Mouse (Mus musculus): ENCODE results near the gene AU018091.
"Not testable (repeated sequence)": the region's sequence is repeated elsewhere in the genome, so short reads cannot be mapped to it uniquely, and the experiment has no call there.

Gene AU018091

DNA sequence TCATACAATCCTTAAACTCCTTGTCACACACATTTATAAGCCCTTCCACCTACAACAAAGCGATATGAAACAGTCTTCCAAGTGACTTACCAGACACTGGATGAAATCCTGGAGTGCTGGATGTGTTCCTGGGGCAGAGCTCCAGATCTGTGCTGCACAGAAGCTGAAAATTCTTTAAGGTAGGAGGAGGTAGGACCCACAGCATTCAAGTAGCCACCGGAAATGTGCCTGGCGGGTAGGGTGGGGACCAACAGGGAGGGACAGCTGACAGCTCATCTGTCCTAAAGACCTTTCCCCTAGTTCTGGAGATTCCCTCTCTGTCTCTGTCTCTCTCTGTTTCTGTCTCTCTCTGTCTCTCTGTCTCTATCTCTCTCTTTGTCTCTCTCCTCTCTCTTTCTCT lies at the start of gene AU018091:
AU018091 (minus strand) TSS at position 279 of the 400 bp plus-strand sequence.
- no peak for DNase-seq (ENCODE audit: low spot score)

DNA sequence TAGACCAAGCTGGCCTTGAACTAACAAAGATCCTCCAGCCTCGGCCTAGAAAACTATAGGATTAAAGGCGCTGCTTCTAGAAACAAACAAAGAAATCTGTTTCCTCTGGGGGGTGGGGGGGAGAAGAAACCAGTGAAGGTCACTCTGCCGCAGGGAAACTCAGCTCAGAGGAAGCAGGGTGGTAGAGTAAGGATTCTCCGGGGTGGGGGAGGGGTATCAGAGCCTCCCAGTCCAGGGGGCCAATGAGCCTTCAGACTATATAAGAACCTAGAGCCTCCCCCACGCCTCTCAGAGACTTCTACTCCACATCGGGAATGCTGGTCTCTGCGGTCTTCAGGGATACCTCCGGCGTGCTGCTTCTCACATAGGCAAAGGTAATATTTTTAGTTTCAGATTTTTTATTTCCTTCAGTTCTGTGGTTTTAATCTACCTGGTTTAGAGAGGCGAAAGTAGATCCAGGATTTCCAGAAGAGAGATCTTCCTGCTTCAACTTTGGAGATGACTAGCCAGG lies 48.6 kb upstream of the AU018091 start:
- peak; percentile 19 for DNase-seq (ENCODE audit: low spot score)

DNA sequence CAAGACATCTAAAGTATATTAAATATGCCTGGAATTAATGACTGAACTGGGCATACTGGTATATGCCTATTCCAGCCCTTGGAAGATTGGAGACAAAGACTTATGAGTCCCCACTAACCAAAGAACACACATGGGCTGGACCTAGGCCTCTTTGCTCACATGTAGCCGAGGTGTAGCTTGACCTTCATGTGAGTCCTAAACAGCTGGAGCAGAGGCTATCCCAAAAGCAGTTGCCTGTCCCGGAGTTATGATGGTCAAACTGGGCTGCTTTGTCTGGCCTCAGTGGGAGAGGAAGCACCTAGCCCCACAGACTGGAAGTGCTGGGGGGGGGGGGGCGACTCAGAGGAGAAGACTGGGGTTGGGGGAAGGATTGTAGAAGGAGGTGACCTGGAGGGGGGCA lies 47.3 kb upstream of the AU018091 start:
- no peak for DNase-seq (ENCODE audit: low spot score)

DNA sequence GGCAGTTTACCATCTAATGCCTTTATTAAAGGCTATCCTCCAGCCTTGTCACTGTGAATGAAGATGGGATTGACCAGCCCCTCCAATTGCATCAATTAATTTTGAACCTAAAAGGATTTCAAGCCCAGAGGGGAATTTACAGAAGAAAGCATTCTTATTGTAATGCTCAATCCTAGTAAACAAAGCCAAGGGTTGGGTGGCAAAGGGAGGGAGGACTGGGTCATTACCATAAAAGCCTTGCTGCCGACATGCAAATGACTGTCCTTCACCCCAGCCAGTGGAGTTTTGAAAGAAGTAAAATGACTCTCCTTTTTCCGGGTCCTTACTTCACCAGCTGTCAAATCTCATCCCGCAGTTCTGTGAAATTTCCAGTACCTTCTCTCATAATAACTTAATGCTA lies 44.6 kb upstream of the AU018091 start:
- no peak for DNase-seq (ENCODE audit: low spot score)

DNA sequence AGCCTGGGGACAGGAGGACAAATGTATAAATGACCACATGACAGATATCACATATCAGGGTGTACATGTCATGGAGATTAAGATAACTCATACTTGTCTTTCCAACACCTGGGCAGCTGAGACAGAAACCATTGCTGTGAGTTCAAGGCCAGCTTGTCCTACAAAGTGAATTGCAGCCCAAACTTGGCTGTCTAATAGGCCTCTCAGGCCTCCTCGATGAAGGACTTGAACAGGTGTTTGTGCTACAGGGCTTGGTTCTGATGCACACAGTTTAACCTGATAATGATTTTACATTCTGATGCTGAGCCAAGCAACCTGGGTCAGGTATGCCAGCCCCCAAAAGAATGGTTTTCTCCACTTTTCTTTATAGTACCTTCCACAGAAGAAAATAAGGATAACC lies 44.2 kb upstream of the AU018091 start:
- DNase-seq (ENCODE audit: low spot score): no peak

DNA sequence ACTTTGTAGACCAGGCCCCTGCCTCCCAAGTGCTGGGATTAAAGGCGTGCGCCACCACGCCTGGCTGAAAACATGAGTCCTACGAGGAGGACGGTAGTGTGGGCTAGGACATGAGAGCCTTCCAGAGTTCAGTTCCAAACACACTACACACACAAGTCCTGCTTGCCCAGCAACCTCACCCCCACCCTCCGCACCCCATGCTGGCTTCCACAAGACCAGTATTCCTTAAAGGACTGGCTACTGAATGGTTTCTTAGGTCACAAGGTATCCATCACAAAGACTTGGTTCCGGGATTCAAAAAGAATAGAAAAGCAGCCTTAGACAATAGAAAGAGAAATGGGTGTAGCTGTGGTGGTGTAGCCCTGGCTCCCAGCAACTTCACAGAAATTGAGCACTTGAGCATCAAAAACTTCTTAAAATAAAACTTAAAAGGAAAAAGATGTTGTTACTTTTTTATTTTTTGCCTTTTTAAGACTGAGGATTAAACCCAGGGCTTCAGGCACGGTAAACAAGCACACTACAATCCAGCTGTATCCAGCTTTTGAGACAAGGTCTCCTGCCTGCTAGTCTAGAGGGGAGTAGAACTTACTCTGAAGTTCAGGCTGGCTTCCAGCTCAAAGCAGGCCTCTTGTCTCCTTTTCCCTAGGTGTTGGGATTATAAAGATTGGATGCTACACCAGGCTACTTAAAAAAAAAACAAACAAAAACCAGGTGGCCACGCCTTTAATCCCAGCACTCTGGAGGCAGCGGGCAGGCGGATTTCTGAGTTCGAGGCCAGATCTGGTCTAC lies 43.2 kb upstream of the AU018091 start:
- DNase-seq (ENCODE audit: low spot score): no peak

DNA sequence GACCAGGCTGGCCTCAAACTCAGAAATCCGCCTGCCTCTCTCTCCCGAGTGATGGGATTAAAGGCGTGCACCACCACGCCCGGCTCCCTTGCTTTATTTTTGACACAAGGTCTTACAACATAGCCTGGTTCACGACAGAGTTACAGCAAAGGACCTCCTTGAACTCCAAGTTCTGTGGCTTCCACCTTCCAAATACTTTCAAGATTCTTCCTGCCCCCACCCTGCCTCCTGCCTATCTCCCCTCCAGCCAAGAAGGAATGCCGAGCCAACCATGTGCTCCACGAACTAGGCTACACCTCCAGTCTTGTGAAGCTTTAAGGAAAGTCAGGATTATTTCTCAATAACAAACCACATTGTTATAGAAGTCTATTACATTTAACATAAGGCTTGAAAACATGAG lies 42.5 kb upstream of the AU018091 start:
- no peak for DNase-seq (ENCODE audit: low spot score)

DNA sequence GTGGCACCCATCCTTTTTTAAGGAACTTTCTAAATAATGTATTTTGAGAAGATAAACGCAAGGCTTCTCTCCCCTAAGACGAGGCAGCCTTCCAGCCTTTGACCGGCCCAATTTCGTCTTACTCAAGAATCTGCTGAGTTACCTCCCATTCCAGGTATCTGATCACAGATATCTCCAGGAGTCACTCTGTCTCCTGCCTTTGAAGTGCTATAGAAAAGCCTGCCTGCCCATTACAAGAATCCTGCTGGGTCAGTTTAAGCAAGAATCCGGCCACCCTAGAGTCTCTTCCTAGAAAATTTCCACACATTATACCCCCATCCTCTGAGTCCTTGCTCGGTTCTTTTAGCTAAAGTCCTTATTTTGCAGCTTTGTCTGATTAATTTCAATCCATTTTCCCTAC lies 41.6 kb upstream of the AU018091 start:
- DNase-seq (ENCODE audit: low spot score): no peak

DNA sequence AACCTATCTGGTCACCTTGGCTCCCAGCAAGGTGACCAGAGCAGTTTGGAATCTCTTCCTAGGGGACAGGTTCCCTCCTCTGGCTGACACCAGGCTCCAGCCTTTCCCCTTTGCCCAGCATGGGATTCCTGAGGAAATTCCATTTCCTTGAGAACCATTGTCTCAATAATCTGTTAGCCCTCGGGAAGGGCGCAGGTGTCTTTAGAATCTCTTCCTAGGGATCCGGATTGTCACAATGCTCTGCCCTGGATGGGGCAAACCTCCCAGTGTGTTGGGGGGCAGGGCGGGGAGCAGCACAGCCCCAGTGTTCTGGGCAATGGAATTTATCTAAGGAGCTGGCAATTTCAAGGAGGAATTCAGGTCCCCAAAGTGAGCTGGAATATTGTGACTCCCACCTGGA lies 37.5 kb upstream of the AU018091 start:
- DNase-seq (ENCODE audit: low spot score): no peak

DNA sequence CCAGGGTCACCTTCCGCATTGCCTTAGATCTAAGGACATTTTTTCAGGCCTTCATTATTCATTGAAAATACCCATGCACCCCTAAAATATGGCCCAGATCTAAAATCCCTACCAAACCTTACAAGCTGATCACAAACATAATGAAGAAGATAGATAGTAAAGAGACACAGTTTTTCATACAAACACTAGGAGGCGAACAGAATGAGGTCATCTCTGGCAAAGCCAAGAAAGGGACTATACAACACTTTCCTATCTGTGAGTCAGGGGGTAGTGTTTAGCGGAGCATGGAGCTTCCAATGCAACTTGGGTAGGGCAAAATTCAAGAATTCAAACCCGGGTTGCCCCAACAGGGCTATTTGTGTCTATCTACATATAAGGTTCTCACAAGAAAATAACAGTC lies 35.6 kb upstream of the AU018091 start:
- no peak for DNase-seq (ENCODE audit: low spot score)

DNA sequence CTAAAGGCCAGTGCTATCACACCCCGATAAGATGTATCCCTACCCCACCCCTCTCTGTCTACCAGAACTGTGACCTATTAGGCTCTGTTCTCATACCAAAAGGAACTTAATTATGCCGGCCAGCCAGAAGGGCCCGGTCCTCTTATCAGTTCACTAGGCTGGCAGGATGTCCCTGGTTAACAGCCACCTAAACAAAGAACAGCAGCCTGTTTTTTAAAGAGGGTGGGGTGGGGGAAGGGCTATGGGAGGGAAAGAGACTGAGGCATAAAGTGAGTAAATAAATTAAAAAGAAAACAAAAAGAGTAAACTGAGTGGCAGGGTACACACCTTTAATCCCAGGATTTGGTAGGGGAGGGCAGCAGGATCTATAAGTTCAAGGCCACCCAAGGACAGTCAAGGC lies 34.9 kb upstream of the AU018091 start:
- DNase-seq (ENCODE audit: low spot score): no peak

DNA sequence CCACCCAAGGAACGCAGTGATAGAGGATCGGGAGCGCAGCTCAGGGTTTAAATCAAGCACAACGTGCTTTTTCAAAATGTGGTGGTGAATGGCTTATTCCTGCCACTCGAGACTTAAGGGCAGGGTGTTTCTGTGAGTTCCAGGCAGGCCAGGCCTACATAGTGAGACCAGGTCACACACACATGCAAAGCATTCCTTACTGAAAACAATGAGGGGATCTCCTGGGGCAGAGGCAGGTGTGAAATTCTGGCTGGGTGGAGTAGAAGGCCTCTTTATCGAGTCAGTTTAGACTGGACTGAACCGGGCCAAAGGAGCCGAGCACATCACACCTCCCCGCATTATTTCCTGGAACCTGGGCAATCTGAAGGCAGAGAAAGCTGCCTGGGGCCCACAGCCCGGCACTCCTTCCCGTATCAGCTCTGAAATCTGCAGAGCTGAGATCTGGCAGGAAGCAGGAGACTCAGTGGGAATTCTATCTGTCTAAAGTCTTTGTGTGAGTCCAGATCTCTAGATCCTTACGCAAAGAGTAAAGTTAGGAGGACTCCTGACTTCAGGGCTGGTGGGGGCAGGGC lies 32.2 kb upstream of the AU018091 start:
- DNase-seq (ENCODE audit: low spot score): no peak

DNA sequence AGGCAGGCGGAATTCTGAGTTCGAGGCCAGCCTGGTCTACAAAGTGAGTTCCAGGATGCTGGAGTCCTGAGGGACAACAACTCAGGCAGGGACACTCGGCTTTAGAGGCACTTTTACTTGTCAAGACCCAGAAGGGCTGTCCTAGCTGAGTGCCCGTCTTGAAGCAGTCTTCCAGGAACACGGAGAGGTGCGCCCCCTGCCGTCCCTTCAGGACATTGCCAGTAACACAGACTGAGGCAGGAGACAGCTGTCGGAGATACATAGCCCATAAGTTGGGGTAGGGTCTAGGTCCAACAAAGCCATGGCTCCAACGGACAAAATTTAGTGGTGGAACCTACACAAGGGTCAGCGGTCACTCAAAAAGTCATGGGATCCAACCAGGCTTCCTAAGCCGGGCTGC lies 29.9 kb upstream of the AU018091 start:
- DNase-seq (ENCODE audit: low spot score): peak; percentile 37

DNA sequence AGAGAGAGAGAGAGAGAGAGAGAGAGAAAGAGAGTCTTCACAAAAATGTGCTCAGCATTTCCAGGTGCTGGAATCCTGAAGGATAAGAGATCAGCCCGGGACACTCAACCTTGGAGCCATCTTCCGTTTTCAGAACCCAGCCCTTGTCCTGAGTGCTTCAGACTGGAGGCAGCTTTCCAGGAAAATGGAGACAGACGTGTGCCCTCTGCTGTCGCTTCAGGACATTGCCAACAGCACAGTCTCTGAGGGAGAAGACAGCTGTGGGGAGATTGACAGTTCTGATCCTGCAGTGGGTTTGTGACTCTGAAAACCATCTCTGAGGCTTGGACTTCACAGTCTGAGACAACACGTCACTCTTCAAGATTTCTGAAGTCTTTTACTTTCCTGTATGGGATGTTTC lies 26.8 kb upstream of the AU018091 start:
- DNase-seq (ENCODE audit: low spot score): no peak

DNA sequence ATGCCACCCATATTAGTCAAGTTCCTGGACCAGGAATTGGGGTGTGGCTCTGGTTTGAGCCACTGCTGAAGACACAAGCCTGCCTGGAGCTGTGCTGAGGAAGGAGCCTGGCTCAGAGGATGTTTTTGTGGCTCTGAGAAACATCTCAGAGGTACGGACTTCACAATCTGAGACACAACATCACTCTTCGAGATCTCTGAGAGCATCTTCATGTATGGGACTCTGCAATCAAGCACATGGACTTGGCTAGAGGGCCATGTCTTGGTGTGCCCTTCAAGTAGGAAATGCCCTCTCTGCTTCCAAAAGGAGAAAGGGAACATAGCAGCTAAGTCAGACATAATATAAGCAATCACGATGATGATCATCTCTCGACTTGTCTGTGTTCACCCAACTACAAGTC lies 25.5 kb upstream of the AU018091 start:
- no peak for DNase-seq (ENCODE audit: low spot score)

DNA sequence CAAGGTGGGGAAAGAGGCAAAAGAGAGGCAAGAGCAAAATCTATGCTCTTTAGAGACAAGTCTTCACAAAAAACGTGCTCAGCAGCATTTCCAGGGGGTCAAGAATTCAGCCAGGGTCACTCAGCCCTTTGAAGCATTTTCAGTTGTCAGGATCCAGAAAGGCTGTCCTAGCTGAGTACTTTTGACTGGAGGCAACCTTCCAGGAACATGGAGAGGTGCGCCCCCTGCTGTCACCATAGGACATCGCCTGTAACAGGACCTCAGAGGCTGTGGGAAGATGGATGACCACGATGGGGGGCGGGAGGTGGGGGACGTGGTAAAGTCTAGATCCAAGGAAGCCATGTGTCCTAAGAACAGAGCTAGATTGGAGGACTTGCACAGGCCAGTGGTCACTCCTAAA lies 24.9 kb upstream of the AU018091 start:
- DNase-seq (ENCODE audit: low spot score): peak; percentile 65

DNA sequence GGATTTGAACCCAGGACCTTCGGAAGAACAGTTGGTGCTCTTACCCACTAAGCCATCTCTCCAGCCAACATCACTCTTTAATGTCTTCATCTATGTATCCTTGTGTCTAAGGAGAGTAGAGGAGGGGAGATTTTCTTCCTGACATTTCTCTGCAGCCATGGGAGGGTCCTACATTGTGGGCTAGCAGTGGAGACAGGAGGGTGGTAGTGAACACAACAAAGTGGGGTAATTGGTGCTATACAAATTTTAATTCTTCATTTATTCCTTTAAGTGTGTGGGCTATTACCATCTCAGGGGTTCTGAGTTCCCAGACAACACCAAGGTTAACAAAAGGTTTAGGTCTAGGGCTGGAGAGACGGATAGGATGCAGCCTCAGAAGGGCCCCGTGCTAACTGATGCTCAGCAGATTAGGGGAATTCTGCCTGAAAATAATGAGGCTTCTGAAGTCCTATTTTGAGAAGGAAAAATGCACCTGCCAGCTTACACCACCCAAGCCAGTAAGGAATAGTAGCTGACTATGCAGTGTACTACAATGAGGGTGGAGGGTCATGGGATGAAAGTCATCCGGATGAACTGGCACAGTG lies 24.1 kb upstream of the AU018091 start:
- DNase-seq (ENCODE audit: low spot score): no peak

DNA sequence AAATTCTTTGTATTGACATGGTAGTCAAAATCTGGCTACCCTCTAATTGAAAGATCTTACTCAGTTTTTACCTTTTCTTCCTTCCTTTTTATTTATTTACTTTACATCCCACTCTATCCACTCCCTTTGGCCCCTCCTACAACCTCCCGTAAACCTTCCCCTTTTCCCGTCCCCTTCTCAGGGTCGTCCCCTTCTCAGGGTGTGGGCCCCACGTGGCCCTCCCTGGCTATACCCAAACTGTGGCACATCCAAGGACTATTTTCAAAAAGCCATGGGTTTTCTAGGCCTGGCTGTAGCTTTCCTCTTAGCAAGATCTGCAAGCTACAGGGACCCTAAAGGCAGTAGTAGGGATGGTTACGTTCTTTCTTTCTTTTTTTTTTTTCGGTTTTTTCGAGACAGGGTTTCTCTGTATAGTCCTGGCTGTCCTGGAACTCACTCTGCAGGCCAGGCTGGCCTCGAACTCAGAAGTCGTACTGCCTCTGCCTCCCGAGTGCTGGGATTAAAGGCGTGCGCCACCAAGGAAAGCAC lies 23.0 kb upstream of the AU018091 start:
- no peak for DNase-seq (ENCODE audit: low spot score)

DNA sequence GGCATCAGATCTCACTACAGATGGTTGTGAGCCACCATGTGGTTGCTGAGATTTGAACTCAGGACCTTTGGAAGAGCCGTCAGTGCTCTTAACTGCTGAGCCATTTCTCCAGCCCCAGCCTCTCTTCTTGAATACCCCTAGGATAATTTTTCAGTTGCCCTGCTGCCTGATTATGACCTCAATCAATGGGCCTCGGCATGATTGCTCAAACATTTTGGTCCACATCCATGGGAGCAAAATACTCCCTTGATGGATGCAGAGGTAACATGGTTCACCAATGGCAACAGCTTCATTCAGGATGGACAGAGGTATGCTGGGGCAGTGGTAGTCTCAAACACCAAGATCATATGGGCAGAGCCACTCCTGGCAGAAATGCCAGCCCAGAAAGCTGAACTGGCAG lies 17.7 kb upstream of the AU018091 start:
- DNase-seq (ENCODE audit: low spot score): not testable (repeated sequence)

DNA sequence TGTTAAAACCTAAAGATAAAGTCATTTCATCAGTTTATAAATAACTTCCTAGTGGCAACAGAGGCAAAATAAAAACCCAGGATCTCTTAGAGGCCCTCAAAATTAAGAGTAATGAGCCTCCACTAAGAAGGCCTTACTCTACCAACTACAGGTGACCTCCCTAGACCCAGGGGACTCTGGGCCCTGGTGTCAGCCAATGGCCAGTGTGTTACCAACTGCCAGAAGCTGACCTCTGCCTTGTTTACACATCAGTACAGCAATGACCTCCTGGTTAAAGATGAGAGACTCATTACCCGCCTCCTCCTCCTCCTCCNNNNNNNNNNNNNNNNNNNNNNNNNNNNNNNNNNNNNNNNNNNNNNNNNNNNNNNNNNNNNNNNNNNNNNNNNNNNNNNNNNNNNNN lies 17.1 kb upstream of the AU018091 start:
- no peak for DNase-seq (ENCODE audit: low spot score)

DNA sequence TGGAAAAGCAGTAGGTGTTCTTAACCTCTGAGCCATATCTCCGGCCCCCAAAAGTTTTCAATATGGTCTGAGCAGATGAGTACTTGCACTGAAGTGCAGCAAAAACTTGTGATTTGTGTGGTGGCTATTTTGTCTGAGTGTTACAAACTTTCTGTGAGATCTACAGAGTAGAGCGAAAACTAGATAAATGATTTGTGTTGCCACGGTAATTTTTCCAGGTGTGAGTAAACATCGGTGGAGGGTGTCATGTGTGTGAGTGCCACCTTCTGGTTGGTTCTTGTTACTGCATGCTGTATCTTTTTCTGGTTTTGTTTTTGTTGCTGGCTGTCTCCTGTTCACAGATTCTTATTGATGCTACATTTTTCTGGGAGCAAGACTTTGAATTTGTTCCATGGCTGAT lies 15.4 kb upstream of the AU018091 start:
- peak; percentile 36 for DNase-seq (ENCODE audit: low spot score)

DNA sequence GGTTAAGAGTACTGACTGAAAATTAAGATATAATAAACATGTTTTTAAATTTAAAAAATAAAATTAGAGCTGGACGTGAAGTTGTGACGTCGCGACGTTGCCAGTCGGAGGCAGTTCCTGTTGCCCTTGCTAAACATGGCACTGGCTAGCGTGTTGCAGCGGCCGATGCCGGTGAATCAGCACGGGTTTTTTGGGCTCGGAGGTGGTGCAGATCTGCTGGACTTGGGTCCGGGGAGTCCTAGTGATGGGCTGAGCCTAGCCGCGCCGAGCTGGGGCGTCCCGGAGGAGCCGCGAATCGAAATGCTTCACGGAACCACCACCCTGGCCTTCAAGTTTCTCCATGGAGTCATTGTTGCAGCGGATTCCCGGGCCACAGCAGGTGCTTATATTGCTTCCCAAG lies 12.0 kb upstream of the AU018091 start:
- not testable (repeated sequence) for DNase-seq (ENCODE audit: low spot score)

DNA sequence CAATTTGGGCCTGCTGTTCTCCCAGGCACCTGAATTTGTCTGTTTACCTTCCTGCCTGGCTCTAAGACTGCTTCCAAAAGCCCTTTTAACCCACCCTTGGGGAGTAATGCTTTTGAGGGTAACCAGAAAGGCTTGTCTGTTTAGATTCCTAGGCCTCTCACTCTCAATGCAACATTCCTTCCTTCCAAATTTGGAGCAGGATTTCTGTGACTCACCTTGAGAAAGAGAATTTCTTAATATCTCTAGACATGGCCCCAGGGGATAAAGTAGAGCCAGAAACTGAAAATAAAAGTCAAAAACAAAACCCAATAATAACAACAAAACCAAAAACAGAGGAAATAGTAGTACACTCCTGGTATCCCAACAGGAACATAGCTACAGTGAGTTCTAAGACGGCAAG lies 707 bp downstream of the AU018091 start:
- no peak for DNase-seq (ENCODE audit: low spot score)

Data from embryo, embryonic 10.5 days (tissue).